Mouse (Mus musculus) gonadal fat pad, adult 2 months (tissue): ENCODE measurements around the gene Idh2. TPM values are rescaled to one million over a fixed set of nuclear protein-coding genes. Genes with fewer than 3 reads are reported as not detected.
"Not testable (repeated sequence)": the region's sequence is repeated elsewhere in the genome, so short reads cannot be mapped to it uniquely, and the experiment has no call there.

Source experiments
- DNase-seq: peaks from one replicate; pipeline ENCODE4 v3.0.0-alpha.2; 2012; ENCODE audit warnings: low read depth
- polyA plus RNA-seq: library from polyadenylated mRNA; depleted of rRNA; stranded (reverse); fragments of >200 nt; gene quantifications from 2 replicates; pipeline ENCODE4 v1.2.3, GENCODE M21; 2012; rRNA removed

Gene Idh2
- polyA plus RNA-seq, 1 experiment = 200 TPM

GRCm38 (mm10) chr7:80060012-80060778 lies 55.0 kb downstream of the Idh2 start:
- no peak for DNase-seq

DNA sequence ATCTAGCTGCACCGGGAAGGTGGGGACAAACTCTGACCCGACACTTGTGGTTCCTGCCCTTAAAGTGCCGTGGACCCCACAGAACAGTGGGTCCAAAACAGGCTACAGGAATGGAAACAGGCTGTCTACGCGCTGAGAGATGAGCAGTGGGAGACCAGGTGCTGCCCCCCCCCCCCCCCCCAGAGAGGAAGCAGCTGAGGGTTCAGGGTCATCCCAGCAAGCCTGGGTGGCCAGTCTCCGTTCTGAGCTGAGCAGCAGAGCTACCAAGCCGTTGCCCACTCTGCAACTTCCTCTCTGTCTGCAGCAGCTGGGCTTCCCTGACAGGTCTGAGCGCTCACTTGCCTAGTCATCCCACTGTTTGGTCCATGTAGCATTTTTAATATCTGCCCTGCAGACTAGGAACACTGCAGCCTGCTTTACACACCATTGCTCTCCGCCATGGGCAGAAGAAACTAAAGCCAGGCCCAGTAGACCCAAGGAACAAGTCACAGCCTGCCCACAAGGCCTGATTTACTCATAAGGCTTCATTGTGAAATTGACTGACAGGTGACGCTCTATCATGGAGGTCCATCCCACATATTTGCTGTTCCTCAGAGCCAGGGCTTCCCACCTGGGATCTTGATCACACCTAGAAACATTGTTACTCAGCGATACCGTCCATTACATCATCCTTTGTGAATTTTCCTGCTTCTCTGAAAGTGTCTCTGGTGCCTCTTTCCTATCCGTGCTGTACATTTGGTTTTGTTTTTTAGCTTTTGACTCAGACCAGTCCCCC lies 55.9 kb downstream of the Idh2 start:
- DNase-seq = peak; percentile 83

- no peak for DNase-seq
Measured at GRCm38 (mm10) chr7:80058405-80059063, 56.7 kb downstream of the Idh2 start.

DNA sequence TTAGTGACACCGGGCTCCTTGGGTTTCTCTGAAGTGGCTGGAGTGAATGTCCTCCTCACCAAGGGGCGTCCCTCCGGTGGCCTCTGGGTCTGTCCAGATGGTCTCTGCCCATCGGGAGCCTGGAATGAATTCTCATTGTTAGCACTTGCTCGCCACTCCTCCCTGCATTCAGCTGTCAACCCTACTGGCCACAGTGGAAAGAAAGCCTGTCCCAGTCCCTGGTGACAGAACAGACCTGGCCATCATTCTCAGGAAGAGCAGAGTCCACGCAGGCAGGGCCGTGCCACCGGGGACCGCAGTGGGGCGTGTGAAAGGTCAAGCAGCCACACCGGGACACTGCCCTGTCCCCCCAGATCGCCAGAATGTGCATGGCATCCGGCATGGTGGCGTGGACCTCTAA lies 57.4 kb downstream of the Idh2 start:
- no peak for DNase-seq

DNA sequence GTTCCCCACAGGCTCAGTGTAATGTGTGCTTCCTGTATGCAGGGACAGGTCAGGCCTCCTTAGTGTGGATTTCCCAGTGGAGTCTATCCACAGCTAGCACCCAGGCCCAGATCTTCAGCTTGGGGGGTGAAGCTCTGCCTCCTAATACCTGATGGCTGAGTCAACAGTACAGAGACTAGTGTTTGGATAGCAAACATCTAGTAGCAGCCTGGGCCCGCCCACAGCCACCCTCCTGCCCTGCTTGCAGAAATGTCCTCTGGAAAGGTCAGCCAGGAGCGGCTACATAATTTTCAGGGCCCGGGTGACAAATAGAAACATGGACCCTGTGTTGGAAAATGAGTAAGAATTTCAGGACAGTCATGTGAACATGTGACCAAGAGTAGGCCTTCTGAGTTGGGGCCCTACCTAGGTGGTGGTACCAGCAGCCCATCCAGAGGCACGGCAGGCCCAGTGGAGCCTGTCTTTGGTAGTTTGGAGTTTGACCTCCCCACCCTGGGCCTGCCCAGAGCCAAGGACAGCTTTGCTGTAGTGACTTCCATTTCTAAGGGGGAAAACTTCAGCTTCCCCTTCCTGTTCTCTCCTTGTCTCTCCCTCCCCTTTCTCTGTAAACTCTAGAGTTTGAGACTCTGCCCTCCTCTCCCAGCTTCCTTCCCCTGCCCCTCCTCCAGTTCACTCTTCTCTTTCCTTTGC lies 58.0 kb downstream of the Idh2 start:
- no peak for DNase-seq

GRCm38 (mm10) chr7:80055781-80056180 lies 59.4 kb downstream of the Idh2 start:
- no peak for DNase-seq

DNA sequence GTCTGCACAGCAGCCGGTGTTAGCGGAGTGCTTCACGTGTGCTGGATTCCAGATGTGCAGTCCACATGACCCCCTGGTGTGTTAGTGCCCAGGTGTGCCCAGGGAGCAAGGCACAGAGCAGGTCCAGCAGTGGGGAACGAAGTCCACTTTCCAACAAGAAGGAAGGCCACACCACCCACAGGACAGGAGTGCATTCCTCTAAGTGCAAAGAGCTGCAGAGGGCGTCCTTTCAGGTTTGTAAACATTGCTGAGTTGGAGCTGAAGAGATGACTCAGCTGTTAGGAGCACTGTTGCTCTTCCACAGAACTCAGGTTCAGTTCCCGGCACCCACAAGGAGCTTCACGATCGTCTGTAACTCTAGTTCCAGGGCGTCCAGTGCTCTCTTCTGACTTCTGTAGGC lies 62.0 kb downstream of the Idh2 start:
- no peak for DNase-seq

- no peak for DNase-seq
Measured at GRCm38 (mm10) chr7:80052261-80052660, 62.9 kb downstream of the Idh2 start.

DNA sequence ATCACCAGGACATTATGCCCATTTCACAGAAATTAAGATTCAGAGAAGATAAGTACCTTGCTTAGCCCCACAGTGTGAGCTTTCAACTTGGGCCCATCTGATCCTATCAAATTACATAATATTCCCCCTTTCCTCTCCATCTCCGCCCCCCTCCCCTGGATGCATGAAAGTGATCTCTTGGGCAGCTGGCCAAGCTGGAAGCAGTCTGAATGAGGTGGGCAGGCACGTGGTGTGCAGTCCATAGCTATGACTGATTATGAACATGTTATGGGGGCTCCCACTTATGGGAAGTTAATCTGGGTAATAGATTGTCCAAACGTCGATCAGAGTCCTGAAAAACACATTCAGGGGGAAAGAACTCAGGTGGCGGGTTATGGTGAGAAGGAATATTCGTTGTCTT lies 63.4 kb downstream of the Idh2 start:
- DNase-seq = no peak

DNA sequence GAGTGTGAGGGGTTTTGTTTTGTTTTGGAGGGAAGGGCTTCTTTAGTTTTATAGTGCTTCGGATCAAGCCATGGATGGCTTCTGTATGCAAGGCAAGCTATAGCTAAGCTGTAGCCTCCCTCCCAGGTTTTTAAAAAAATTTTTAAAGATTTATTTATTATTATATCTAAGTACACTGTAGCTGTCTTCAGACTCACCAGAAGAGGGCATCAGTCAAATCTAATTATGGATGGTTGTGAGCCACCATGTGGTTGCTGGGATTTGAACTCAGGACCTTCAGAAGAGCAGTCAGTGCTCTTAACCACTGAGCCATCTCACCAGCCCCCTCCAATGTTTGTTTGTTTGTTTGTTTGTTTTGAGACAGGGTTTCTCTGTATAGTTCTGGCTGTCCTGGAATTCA lies 64.8 kb downstream of the Idh2 start:
- DNase-seq = not testable (repeated sequence)

GRCm38 (mm10) chr7:80049746-80050145 lies 65.4 kb downstream of the Idh2 start:
- no peak for DNase-seq

DNA sequence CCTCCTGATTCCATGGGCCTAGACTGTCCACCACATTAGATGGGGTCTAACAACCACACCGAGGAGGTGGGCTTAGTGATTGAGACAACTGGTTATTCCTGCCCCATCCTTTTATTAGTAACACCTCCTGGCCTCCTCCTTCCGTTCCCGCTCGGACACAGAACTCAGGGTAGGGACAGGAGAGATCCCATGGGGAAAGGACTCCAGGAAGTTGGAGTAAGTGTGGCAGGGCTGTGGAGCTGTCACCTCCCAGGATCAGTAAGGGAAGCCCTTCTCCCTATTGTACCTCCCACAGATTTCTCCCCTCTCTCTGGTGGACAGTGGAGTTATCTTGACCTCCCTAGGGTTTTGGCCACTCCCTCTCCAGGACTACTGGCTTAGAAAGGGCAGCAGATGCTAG lies 68.2 kb downstream of the Idh2 start:
- DNase-seq = no peak

Other genes with a start within 250 kb of the Idh2 start
- 14.3 and 15.7 TPM in 2 replicates for gene Ap3s2, start 194.7 kb downstream of the Idh2 start, polyA plus RNA-seq
- gene Arpin, start 180.0 kb downstream of the Idh2 start, polyA plus RNA-seq = 10.7 and 13.5 TPM in 2 replicates
- gene Zfp710, start 90.6 kb downstream of the Idh2 start, polyA plus RNA-seq = 25.4 and 27.7 TPM in 2 replicates
- 19.2 and 26.8 TPM in 2 replicates for gene Sema4b, start 71.4 kb upstream of the Idh2 start, polyA plus RNA-seq
- 156 and 223 TPM in 2 replicates for gene Cib1, start 117.4 kb upstream of the Idh2 start, polyA plus RNA-seq
- 2.3 and 2.4 TPM in 2 replicates for gene Gdpgp1, start 117.5 kb upstream of the Idh2 start, polyA plus RNA-seq
- 3.3 and 4.2 TPM in 2 replicates for gene Ttll13, start 131.0 kb upstream of the Idh2 start, polyA plus RNA-seq
- 23.5 and 24.4 TPM in 2 replicates for gene Ngrn, start 145.8 kb upstream of the Idh2 start, polyA plus RNA-seq
- gene Vps33b, start 154.3 kb upstream of the Idh2 start, polyA plus RNA-seq = 11.5 and 14.2 TPM in 2 replicates
- 4.6 and 5.2 TPM in 2 replicates for gene Prc1, start 179.1 kb upstream of the Idh2 start, polyA plus RNA-seq
- gene Rccd1, start 209.1 kb upstream of the Idh2 start, polyA plus RNA-seq = 14.6 and 18.0 TPM in 2 replicates
- gene Unc45a, start 225.6 kb upstream of the Idh2 start, polyA plus RNA-seq = 51.7 and 62.1 TPM in 2 replicates
- gene Hddc3, start 227.7 kb upstream of the Idh2 start, polyA plus RNA-seq = 40.5 and 41.8 TPM in 2 replicates